Mouse (Mus musculus): ENCODE data around the gene Slc25a39.
"Not testable (repeated sequence)": the region's sequence is repeated elsewhere in the genome, so short reads cannot be mapped to it uniquely, and the experiment has no call there.

The Slc25a39 gene

GRCm38 (mm10) chr11:102411704-102412103 is 4.0 kb upstream of the Slc25a39 start:
- peak; percentile 98 for DNase-seq (ENCODE audit: low spot score)

DNA sequence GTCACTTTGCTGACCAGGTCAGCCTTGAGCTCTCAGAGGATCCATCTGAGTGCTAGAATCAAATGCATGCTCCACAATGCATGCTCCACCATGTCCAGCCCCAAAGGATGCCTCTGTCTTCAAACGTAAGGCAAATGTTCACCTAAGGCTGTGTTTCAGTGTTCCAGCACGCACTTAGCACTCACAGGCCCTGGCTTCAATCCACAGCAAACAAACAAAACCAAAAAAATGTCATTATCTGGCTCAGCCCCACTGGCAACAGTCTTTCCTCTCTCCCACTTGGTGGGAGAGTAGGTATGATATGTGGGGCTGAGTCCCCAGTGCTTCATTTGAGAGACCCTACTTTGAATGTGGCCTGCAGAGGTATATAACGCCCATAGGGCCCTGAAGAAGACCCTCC is 3.3 kb upstream of the Slc25a39 start:
- no peak for DNase-seq (ENCODE audit: low spot score)

GRCm38 (mm10) chr11:102410345-102410744 is 2.6 kb upstream of the Slc25a39 start:
- DNase-seq (ENCODE audit: low spot score): not testable (repeated sequence)

DNA sequence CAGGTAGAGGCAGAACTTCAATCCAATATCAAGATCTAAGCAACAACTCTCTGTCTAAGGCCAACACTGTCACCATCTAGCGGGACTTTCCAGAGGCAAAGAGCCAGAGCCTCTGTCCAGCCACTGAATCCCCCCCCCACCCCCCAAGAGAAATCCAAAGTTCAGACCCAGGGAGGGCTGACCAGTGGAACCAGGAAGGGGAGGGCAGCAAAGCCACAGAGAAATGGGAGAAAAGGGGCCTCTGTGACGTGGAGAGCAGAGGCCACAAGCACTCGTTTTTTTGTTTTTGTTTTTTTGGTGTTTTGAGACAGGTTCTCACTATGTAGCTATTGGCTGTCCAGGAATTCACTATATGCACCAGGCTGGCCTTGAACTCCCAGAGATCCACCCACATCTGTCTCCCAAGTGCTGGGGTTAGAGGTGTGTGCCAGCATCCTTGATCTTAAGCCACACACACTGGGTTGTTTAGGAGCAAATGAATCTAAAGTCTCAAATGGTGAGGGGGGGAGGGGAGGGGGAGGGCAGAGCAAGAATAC is 2.1 kb upstream of the Slc25a39 start:
- no peak for DNase-seq (ENCODE audit: low spot score)

DNA sequence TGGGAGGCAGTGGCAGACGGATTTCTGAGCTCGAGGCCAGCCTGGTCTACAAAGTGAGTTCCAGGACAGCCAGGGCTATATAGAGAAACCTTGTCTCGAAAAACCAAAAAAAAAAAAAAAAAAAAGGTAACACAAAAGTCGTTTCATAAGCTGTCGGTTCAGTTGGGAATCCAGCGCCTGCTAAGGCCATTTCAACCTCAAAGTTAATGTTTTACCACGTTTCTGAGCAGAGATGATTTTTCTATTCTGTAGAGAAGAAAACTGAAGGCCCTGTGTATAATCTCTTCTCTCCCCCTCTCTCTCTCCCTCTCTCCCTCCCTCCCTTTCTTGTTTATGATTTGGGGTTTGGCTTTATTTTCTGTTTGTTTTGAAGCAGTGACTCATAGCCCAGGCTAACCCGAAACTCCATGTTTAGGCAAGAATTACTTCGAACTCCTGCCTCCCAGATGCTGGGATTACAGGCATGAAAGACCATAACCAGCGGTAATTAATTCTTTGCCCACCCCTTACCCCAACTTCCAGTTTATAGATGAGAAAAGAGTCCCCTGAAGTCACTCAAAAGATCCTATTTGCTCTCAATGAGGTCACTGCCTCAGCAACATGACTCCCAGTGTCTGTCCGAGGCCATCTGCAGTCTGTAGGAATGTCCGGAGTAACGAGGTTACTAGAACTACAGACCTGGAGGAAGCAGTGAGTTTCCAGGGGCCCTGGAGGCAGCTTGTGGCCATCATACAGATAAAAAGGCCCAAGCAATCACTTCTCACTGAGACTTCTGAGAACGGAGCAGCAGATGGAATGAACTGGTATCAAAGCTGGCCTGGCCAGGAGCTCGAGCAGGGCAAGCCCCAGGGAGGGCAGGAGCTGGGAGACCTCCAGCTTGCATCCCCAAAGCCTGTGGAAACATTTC is 1.4 kb upstream of the Slc25a39 start:
- no peak for DNase-seq (ENCODE audit: low spot score)

DNA sequence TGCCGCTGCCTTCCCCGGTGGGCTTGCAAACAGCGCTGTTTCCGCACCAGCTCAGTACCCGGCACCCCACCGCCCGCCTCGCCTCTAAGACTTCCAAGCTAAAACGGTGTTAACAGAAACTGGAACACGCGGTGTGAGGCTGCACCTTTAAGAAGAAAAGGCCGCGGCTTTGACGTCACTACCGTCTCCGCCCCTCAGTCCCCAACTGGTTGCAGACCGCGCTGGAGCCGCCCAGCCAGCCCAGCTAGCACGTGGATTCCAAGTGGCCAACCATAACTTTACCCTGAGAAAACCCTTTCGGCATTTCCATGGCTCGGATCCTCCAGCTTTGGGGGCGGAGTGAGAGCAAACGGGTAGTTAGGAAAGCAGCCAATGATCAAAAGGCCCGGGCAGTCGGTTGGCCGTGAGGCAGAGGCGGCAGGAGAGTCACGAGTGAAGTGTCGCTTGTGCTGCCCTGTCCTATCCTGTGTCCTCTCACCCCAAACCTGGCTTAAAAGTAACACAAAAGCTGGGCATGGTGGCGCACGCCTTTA is 664 bp upstream of the Slc25a39 start:
- DNase-seq (ENCODE audit: low spot score): peak; percentile 99

GRCm38 (mm10) chr11:102406900-102407833 is 579 bp downstream of the Slc25a39 start:
- peak; percentile 94 for DNase-seq (ENCODE audit: low spot score)

DNA sequence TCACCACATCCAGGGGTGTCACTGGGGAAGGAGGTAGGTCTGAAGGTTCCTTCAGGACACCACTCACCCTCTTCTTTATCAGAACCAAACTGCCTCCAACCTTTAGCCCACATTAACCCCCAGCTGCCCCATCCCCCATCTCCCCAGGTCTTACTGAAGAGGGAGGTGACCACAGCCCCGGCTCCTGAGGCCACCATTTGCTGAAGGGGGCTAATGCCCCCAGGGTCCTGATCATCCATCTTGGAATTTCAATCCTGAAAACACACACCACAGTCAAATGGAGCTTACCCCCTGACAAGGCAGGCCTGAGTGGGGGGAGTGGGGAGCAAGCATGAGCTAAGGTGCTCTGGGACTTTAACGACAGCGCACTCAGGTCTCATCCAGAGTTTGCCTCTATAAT is 1.3 kb downstream of the Slc25a39 start:
- no peak for DNase-seq (ENCODE audit: low spot score)

DNA sequence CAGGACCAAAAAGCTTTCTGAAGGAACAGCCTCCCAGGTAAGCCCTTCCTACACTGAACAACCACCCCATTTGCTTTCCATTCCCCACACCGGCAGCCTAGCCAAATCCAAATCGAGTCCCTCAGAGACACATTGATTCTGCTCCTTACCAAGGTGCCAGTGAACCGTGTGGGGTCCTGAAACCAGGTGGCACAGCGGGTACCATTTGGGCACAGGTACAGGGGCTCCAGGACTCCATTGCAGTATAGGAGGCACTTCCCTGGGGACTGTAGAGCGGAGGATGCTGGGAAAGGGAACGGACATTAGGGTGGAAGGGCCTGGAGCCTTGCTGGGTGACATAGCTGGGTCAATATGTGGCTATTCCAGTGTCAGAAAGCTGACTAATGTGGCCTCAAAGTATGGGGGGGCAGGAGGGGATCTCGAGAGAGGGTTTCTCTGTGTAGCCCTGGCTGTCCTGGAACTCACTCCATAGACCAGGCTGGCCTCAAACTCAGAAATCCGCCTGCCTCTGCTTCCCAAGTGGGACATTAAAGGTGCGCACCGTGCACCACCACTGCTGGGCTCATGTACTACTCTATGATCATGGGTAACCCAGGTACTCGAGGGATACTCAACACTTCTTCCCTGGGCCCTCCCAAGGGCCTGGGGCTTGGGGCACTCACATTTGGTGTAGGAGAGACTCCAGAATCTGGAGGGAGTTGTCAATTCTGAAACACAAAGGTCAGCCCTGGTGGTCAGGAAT is 2.0 kb downstream of the Slc25a39 start:
- no peak for DNase-seq (ENCODE audit: low spot score)

DNA sequence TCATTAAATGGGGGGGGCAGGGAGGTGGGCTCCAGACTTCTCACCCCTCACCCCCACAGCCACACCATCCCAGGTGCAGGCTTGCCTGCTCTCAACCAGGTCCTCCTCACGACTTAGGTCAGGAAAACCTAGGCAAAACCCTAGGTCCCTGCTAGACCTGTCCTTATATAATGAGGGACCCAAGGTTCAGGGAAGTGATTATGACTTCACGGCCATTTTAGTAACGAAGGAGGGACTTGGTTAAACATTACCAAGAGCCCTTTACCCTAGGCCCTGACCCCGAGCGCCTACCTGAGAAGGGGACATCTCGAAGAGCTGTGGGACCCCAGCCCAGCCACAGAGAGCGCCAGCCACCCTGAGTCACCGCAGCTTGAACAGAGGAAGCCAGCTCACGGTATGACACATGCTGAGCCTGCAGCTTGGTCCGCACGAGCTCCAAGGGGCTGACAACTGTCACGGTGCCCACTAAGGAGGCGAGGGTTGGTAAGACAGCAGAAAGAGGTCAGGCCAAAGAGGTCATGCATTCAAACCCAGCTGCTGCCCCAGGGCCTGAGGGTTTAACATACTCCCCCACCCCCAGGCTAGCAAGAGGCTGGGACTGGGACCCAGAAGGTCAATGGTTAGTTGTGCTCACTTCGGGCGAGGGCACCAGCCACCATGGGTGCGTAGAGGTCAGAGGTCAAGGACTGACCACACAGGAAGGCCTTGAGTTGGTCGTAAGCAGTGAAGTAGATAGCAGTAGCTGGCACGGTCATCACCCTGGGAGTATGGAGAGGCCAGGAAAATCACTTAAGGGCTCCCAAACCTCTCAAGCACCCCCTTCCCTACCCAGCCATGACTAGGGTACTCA is 3.4 kb downstream of the Slc25a39 start:
- DNase-seq (ENCODE audit: low spot score): no peak

GRCm38 (mm10) chr11:102403657-102404056 is 4.1 kb downstream of the Slc25a39 start:
- no peak for DNase-seq (ENCODE audit: low spot score)

- DNase-seq (ENCODE audit: low spot score): peak; percentile 38
These were observed 5.7 kb downstream of the Slc25a39 start for GRCm38 (mm10) chr11:102401898-102402500.

GRCm38 (mm10) chr11:102400513-102401084 is 7.1 kb downstream of the Slc25a39 start:
- DNase-seq (ENCODE audit: low spot score): no peak

- DNase-seq (ENCODE audit: low spot score): no peak
These were observed 8.1 kb downstream of the Slc25a39 start for GRCm38 (mm10) chr11:102399610-102400072.

- DNase-seq (ENCODE audit: low spot score): no peak
These were observed 8.6 kb downstream of the Slc25a39 start for GRCm38 (mm10) chr11:102399107-102399506.

GRCm38 (mm10) chr11:102398007-102398825 is 9.5 kb downstream of the Slc25a39 start:
- no peak for DNase-seq (ENCODE audit: low spot score)

DNA sequence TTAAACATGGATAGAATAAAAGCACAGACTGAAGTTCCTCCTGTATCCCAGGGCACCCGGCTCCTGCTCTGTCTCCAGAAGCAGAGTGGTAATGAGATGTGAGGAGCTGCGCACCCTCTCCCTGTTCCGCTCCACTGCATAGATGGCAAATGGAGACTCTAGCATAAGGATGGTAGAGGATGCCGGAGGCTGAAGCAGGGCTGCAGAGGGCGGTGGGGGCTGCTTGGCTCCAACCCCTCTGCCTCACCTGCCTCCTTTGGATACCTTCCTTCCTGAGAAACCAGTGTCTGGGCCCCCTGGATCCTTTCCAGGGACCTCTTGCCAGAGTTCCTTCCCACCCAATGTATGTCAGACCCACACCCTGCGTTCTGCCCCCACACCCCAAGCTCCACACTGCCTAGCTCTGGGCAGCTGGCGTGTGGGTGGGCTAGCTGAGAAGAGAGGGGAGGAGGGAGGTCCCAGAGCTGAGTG is 11.0 kb downstream of the Slc25a39 start:
- DNase-seq (ENCODE audit: low spot score): no peak

DNA sequence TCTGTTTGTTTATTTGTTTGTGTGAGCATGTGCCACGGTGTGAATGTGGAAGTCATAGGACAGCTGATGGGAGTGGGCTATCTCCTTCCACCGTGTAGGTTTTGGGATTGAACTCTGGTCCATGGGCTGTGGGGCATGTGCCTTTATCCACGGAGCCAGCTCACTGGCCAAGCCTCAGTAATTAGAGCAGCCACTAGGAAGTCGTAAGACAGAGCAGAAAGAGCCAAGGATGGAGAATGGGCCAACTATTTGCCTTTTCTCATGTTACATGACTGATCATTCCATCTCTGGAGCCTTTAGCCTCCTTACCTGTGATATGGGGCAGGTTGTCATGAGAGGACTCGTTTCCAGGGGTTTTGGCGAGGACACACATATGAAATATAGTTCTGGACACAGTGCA is 11.5 kb downstream of the Slc25a39 start:
- DNase-seq (ENCODE audit: low spot score): no peak

DNA sequence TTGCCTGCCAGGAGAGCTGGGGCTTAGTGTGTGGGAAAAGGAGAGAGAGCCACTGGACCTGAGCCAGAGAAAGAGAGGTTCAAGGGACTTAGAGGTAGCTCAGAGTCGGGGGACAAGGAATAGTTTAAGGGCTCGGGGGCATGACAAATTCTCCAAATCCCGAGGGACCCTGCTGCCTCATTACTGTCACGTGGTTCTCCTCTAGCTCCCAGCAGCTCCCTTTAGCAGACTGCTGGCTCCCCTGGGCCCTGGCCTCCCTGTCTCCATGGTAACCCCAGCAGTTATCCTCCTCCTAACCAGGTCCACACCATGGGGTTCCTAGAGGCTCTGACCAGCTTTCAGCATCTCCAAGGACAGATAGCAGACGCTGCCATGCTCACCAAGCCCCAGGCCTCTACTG is 12.5 kb downstream of the Slc25a39 start:
- peak; percentile 72 for DNase-seq (ENCODE audit: low spot score)

All from retina, embryonic 14.5 days (tissue).